Mouse (Mus musculus): ENCODE data around the gene Ddx25. TPM values are rescaled to one million over a fixed set of nuclear protein-coding genes. Genes with fewer than 3 reads are reported as not detected.

Gene Ddx25
- polyA plus RNA-seq, 1 experiment from 2014 or later = 1.5 TPM

DNA sequence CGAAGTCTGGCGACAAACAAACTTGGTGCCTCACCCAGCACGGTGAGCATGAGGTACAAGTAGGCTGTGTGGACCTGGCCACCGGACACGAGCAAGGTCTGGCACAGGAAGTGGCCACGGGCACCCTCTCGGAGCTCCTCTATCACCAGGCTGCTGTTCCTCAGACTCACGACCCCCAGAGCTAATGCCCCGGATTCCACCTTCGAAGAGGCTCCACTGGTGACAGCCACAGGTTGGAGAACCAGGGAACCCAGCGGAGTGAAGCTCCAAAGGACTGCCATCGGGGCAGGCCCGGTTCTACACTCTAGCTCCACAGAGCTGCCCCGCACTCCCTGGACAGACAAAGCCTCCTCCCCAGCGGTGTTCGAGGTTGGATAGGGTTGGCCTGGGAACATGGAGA is 41.6 kb downstream of the Ddx25 start:
- DNase-seq (ENCODE audit: low spot score) (no peak), ATAC-seq (replicated peaks; ENCODE audit: low FRiP score) (no peak)
- Histone ChIP-seq H3K27me3 (replicated peaks; ENCODE audit: control insufficient read depth, insufficient read depth, low read length) (no peaks in the 10 kb centered on the region), H3K4me2 (no peak overlapping the region), H3K9me3 (ENCODE audit: control insufficient read depth, low read length) (no peaks in the 10 kb centered on the region), H3K36me3 (ENCODE audit: control insufficient read depth, insufficient read depth, low read length) (no peaks in the 10 kb centered on the region), H3K4me1 (replicated peaks; ENCODE audit: control insufficient read depth, insufficient read depth, low read length) (no peaks in the 10 kb centered on the region), H3K9ac (ENCODE audit: low read depth, low read length) (no peak overlapping the region), H3K4me3 (ENCODE audit: low read depth, low read length) (no peak overlapping the region), H3K27ac (ENCODE audit: low read depth, low read length) (no peak overlapping the region)
- 82% methylated on average over 16 of the region's 16 CpGs for WGBS

DNA sequence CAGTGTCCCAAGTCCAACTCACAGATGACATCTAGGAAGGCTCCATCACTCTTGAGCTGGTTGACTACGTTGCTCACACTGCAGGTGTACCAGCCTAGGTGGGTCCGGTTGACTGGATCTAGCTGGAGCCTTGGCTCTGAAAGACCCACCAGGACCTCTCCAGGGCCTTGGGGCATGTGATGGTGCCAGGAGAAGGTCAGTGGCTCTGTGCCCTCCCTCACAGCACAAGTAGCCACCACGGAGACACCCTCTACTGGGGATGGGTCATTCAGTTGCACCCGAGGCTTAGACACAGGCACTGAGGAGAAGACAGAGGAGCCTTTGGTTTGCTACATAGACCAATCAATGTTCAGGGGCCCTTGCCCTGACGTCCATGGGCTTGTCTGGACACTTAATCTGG is 42.1 kb downstream of the Ddx25 start:
- Histone ChIP-seq H3K9me3 (ENCODE audit: control insufficient read depth, low read length) (no peaks in the 10 kb centered on the region), H3K27ac (ENCODE audit: low read depth, low read length) (no peak overlapping the region), H3K4me3 (ENCODE audit: low read depth, low read length) (no peak overlapping the region), H3K27me3 (replicated peaks; ENCODE audit: control insufficient read depth, insufficient read depth, low read length) (no peaks in the 10 kb centered on the region), H3K4me1 (replicated peaks; ENCODE audit: control insufficient read depth, insufficient read depth, low read length) (no peaks in the 10 kb centered on the region), H3K9ac (ENCODE audit: low read depth, low read length) (no peak overlapping the region), H3K4me2 (no peak overlapping the region), H3K36me3 (ENCODE audit: control insufficient read depth, insufficient read depth, low read length) (no peaks in the 10 kb centered on the region)
- WGBS = 64% methylated on average over 5 of the region's 5 CpGs
- DNase-seq (ENCODE audit: low spot score) (no peak), ATAC-seq (replicated peaks; ENCODE audit: low FRiP score) (no peak)

DNA sequence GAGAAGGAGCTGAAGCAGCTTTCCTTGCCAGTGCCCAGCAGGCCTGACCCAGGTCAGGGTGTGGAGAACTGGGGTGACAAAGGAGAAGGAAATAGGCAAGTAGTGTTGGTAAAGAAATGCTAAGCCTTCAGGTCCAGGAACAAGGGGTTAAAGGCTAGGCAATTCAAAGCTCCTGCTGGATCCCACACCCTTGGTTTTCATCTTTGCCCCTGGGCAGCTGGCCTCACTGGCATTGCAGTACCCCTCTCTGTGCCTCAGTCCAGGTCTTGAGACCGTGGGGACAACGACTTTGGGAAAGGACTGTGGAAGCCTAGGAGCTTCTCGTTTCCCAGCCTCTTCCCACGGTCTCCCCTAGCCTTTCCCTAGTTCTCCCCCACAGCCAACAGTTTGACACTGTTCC is 44.4 kb downstream of the Ddx25 start:
- no peak overlapping the region for H3K4me3 ChIP-seq (ENCODE audit: low read depth, low read length)
- H3K36me3 ChIP-seq (ENCODE audit: control insufficient read depth, insufficient read depth, low read length) = no peaks in the 10 kb centered on the region
- ATAC-seq (replicated peaks; ENCODE audit: low FRiP score) = no peak
- no peak overlapping the region for H3K4me2 ChIP-seq
- no peak for DNase-seq (ENCODE audit: low spot score)
- no peak overlapping the region for H3K27ac ChIP-seq (ENCODE audit: low read depth, low read length)
- no peaks in the 10 kb centered on the region for H3K27me3 ChIP-seq (replicated peaks; ENCODE audit: control insufficient read depth, insufficient read depth, low read length)
- WGBS = 81% methylated on average over 4 of the region's 4 CpGs
- H3K9me3 ChIP-seq (ENCODE audit: control insufficient read depth, low read length) = no peaks in the 10 kb centered on the region
- no peak overlapping the region for H3K9ac ChIP-seq (ENCODE audit: low read depth, low read length)
- H3K4me1 ChIP-seq (replicated peaks; ENCODE audit: control insufficient read depth, insufficient read depth, low read length) = no peaks in the 10 kb centered on the region

DNA sequence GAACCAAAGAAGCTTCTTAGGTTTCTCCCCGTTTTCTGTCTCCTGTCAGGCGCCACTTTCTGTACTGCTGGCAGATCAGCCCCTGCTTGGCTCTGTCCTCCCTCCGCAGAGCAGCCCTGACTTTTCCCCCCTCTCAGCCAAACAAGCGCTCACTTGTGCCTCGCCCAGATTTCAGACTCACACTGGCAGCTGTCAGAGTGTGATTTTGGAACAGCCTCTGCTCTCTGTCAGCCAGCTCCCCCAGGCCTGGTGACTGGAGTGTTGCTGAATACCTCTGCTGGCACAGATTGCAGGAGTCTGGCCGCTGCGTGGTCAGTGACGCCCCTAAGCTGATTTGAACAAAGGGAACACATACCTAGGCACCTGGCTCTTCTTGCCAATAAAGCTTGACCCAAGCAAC is 50.1 kb downstream of the Ddx25 start:
- no peaks in the 10 kb centered on the region for H3K27me3 ChIP-seq (replicated peaks; ENCODE audit: control insufficient read depth, insufficient read depth, low read length)
- no peak for ATAC-seq (replicated peaks; ENCODE audit: low FRiP score)
- H3K9me3 ChIP-seq (ENCODE audit: control insufficient read depth, low read length) = no peaks in the 10 kb centered on the region
- H3K36me3 ChIP-seq (ENCODE audit: control insufficient read depth, insufficient read depth, low read length) = no peaks in the 10 kb centered on the region
- 66% methylated on average over 8 of the region's 8 CpGs for WGBS
- no peaks in the 10 kb centered on the region for H3K4me1 ChIP-seq (replicated peaks; ENCODE audit: control insufficient read depth, insufficient read depth, low read length)
- no peak overlapping the region for H3K4me3 ChIP-seq (ENCODE audit: low read depth, low read length)
- H3K27ac ChIP-seq (ENCODE audit: low read depth, low read length) = no peak overlapping the region
- DNase-seq (ENCODE audit: low spot score) = no peak
- H3K9ac ChIP-seq (ENCODE audit: low read depth, low read length) = no peak overlapping the region
- H3K4me2 ChIP-seq = no peak overlapping the region

DNA sequence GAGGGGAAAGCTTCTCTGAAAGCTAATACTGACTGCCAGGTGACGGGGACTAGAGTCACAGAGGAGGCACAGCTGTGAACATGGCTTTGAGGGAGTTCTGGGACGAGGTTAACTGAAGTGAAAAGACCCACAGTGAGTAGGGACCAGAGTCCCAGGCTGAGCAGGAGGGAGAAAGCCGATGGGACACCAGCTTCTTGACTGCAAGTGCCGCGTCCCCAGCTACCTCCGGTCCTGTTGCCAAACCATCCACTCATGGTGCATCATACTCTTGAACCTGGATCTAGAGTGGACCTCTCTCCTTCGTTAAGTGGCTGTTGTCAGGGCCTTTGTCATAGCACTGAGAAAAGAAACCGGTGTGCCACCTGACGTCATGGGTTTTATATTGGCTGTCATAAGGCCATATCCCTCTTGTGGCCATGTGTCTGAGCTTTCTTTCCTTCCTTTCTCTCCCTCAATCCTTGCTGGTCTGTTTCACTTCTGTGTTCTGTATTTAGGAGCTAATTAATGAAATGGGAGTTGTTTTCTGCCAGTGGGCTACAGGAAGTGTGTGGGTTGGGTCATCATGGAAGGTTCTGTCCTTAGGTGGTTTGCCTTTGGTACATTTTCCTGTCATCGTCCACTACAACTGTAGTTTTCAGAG is 55.8 kb downstream of the Ddx25 start:
- Histone ChIP-seq H3K36me3 (ENCODE audit: control insufficient read depth, insufficient read depth, low read length) (no peaks in the 10 kb centered on the region), H3K4me1 (replicated peaks; ENCODE audit: control insufficient read depth, insufficient read depth, low read length) (no peaks in the 10 kb centered on the region), H3K9ac (ENCODE audit: low read depth, low read length) (no peak overlapping the region), H3K27ac (ENCODE audit: low read depth, low read length) (no peak overlapping the region), H3K9me3 (ENCODE audit: control insufficient read depth, low read length) (no peaks in the 10 kb centered on the region), H3K27me3 (replicated peaks; ENCODE audit: control insufficient read depth, insufficient read depth, low read length) (no peaks in the 10 kb centered on the region), H3K4me3 (ENCODE audit: low read depth, low read length) (no peak overlapping the region), H3K4me2 (no peak overlapping the region)
- 78% methylated on average over 10 of the region's 10 CpGs for WGBS
- DNase-seq (ENCODE audit: low spot score) (no peak), ATAC-seq (replicated peaks; ENCODE audit: low FRiP score) (no peak)

DNA sequence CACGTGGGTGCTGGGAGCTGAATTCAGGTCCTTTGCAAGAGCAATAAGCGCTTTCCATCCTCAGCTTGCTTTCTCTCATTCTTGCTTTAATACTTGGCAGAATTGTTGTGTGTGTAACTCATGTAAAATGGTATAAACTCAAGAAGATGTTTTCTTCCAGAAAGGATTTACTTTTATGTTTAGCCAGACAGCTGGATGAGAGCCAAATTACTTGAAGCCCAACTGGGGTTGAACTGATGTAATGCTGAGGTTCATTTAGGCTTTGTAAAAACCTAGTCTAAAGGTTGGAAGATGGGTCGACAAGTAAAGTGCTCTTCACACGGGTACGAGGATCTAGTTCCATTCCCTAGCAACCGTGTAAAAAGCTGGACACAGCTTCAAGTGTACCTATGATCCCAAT is 58.4 kb downstream of the Ddx25 start:
- no peak overlapping the region for H3K9ac ChIP-seq (ENCODE audit: low read depth, low read length)
- DNase-seq (ENCODE audit: low spot score) (no peak), ATAC-seq (replicated peaks; ENCODE audit: low FRiP score) (no peak)
- 82% methylated on average over 6 of the region's 6 CpGs for WGBS
- no peaks in the 10 kb centered on the region for H3K36me3 ChIP-seq (ENCODE audit: control insufficient read depth, insufficient read depth, low read length)
- no peaks in the 10 kb centered on the region for H3K9me3 ChIP-seq (ENCODE audit: control insufficient read depth, low read length)
- H3K27me3 ChIP-seq (replicated peaks; ENCODE audit: control insufficient read depth, insufficient read depth, low read length) = no peaks in the 10 kb centered on the region
- no peaks in the 10 kb centered on the region for H3K4me1 ChIP-seq (replicated peaks; ENCODE audit: control insufficient read depth, insufficient read depth, low read length)
- no peak overlapping the region for H3K27ac ChIP-seq (ENCODE audit: low read depth, low read length)
- no peak overlapping the region for H3K4me3 ChIP-seq (ENCODE audit: low read depth, low read length)
- H3K4me2 ChIP-seq = no peak overlapping the region

DNA sequence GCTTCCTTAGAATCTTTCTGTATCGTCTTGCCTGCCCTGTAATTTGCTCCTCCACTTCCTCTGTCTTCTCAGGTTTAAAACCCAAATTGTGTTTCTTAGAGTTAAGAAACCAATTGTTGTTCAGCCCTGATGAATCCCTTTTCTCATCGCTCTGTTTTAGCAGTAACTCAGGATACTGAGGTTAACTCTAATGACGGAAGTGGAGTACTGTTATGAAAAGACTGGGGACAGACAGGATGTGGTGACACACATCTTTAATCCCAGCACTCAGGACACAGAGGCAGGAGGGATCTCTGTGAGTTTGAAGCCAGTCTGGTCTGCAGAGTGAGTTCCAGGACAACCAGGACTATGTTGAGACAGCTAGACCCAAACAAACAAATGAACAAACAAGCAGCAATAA is 62.9 kb downstream of the Ddx25 start:
- H3K4me3 ChIP-seq (ENCODE audit: low read depth, low read length) = no peak overlapping the region
- DNase-seq (ENCODE audit: low spot score) = no peak
- no peaks in the 10 kb centered on the region for H3K36me3 ChIP-seq (ENCODE audit: control insufficient read depth, insufficient read depth, low read length)
- no peak overlapping the region for H3K9ac ChIP-seq (ENCODE audit: low read depth, low read length)
- no peak overlapping the region for H3K27ac ChIP-seq (ENCODE audit: low read depth, low read length)
- no peaks in the 10 kb centered on the region for H3K9me3 ChIP-seq (ENCODE audit: control insufficient read depth, low read length)
- no peaks in the 10 kb centered on the region for H3K27me3 ChIP-seq (replicated peaks; ENCODE audit: control insufficient read depth, insufficient read depth, low read length)
- no peaks in the 10 kb centered on the region for H3K4me1 ChIP-seq (replicated peaks; ENCODE audit: control insufficient read depth, insufficient read depth, low read length)
- no peak overlapping the region for H3K4me2 ChIP-seq
- no peak for ATAC-seq (replicated peaks; ENCODE audit: low FRiP score)
- WGBS = 43% methylated on average over 3 of the region's 3 CpGs

DNA sequence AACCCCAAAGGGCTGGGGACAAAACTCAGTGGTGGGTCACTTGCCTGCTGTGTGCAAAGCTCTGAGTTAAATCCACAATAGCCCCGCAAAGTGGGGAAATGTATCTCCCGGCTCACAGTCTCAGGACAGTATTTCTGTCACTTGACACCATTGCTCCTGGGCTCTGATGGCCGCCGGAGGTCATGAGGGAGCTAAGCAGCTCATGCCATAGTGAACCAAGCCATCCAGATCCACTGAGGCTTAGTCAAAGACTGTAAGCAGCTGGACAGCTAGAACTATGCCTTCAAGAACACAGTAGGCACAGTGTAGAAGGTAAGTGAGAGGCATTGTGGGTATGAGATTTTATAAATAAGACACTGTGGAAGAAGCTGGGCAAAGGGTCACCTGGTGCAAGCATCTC is 63.4 kb downstream of the Ddx25 start:
- H3K4me2 ChIP-seq = no peak overlapping the region
- WGBS = 55% methylated on average over 4 of the region's 4 CpGs
- no peak overlapping the region for H3K9ac ChIP-seq (ENCODE audit: low read depth, low read length)
- no peak overlapping the region for H3K4me3 ChIP-seq (ENCODE audit: low read depth, low read length)
- DNase-seq (ENCODE audit: low spot score) (no peak), ATAC-seq (replicated peaks; ENCODE audit: low FRiP score) (no peak)
- no peak overlapping the region for H3K27ac ChIP-seq (ENCODE audit: low read depth, low read length)
- no peaks in the 10 kb centered on the region for H3K4me1 ChIP-seq (replicated peaks; ENCODE audit: control insufficient read depth, insufficient read depth, low read length)
- H3K27me3 ChIP-seq (replicated peaks; ENCODE audit: control insufficient read depth, insufficient read depth, low read length) = no peaks in the 10 kb centered on the region
- H3K9me3 ChIP-seq (ENCODE audit: control insufficient read depth, low read length) = no peaks in the 10 kb centered on the region
- no peaks in the 10 kb centered on the region for H3K36me3 ChIP-seq (ENCODE audit: control insufficient read depth, insufficient read depth, low read length)

DNA sequence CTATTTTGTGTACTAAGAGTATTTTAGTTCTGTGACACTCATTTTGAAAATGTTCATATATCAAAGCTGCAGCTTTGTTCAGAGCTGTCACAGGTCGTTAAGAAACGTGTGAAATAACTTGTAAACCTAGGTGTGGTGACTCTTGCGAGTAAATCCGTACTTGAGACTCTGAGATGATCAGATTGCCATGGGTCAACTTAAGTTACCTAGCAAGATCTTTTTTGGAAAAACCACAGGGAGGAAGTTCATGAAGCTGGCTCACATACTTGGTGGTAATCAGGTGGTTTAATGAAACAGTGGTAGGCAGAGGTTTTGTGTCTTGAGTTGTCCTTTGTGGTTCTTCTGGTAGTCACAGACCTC is 64.6 kb downstream of the Ddx25 start:
- H3K4me3 ChIP-seq (ENCODE audit: low read depth, low read length) = no peak overlapping the region
- no peak overlapping the region for H3K9ac ChIP-seq (ENCODE audit: low read depth, low read length)
- ATAC-seq (replicated peaks; ENCODE audit: low FRiP score) = no peak
- no peak for DNase-seq (ENCODE audit: low spot score)
- H3K27ac ChIP-seq (ENCODE audit: low read depth, low read length) = no peak overlapping the region
- H3K27me3 ChIP-seq (replicated peaks; ENCODE audit: control insufficient read depth, insufficient read depth, low read length) = no peaks in the 10 kb centered on the region
- 75% methylated on average over 4 of the region's 4 CpGs for WGBS
- no peak overlapping the region for H3K4me2 ChIP-seq
- H3K36me3 ChIP-seq (ENCODE audit: control insufficient read depth, insufficient read depth, low read length) = no peaks in the 10 kb centered on the region
- H3K4me1 ChIP-seq (replicated peaks; ENCODE audit: control insufficient read depth, insufficient read depth, low read length) = no peaks in the 10 kb centered on the region
- H3K9me3 ChIP-seq (ENCODE audit: control insufficient read depth, low read length) = no peaks in the 10 kb centered on the region
